Mouse (Mus musculus): ENCODE measurements around the gene Glo1. TPM values are rescaled to one million over a fixed set of nuclear protein-coding genes. Genes with fewer than 3 reads are reported as not detected.

The Glo1 gene
- total and polyA plus RNA-seq, 3 experiments = 90.8 to 1,040 (median 402) TPM

- Histone ChIP-seq H3K27me3 (ENCODE audit: insufficient read depth, low read length) (no peaks in the 10 kb centered on the region), H3K4me1 (ENCODE audit: insufficient read depth, low read depth, low read length) (peaks cover 4% of the 10 kb centered on the region; the same call in 1 of the 2 replicates), H3K4me3 (ENCODE audit: low read depth, low read length) (no peak overlapping the region), H3K36me3 (replicated peaks) (peaks cover 4% of the 10 kb centered on the region), H3K9me3 (replicated peaks) (no peaks in the 10 kb centered on the region)
- no peak for TF ChIP-seq POLR2AphosphoS5 (IDR thresholded peaks at IDR 0.05; ENCODE audit: insufficient replicate concordance, low read depth, low read length)
- DNase-seq (ENCODE audit: low spot score) (no peak), ATAC-seq (ENCODE audit: extremely low read depth, insufficient number of reproducible peaks, low FRiP score, poor library complexity, severe bottlenecking) (no peak)
These were observed 63.1 kb downstream of the Glo1 start for GRCm38 (mm10) chr17:30563484-30564075.

- peaks cover 4% of the 10 kb centered on the region; the same call in 1 of the 2 replicates for H3K4me1 ChIP-seq (ENCODE audit: insufficient read depth, low read depth, low read length)
- peaks cover 9% of the 10 kb centered on the region for H3K36me3 ChIP-seq (replicated peaks)
- DNase-seq (ENCODE audit: low spot score) = no peak
- TF ChIP-seq TAL1 (conservative IDR thresholded peaks at IDR 0.05; ENCODE audit: low read depth, low read length) (no peak), GATA2 (IDR thresholded peaks at IDR 0.05; ENCODE audit: borderline replicate concordance, low read depth, low read length) (no peak), POLR2AphosphoS5 (IDR thresholded peaks at IDR 0.05; ENCODE audit: insufficient replicate concordance, low read depth, low read length) (no peak), CTCF (IDR thresholded peaks at IDR 0.05; ENCODE audit: low read depth, low read length) (no peak), GATA1 (IDR thresholded peaks at IDR 0.05; ENCODE audit: borderline replicate concordance, low read length) (no peak)
- no peak overlapping the region for H3K4me3 ChIP-seq (ENCODE audit: low read depth, low read length)
- no peak for ATAC-seq (ENCODE audit: extremely low read depth, insufficient number of reproducible peaks, low FRiP score, poor library complexity, severe bottlenecking)
- no peaks in the 10 kb centered on the region for H3K27me3 ChIP-seq (ENCODE audit: insufficient read depth, low read length)
- H3K9me3 ChIP-seq (replicated peaks) = no peaks in the 10 kb centered on the region
These were observed 63.9 kb downstream of the Glo1 start for GRCm38 (mm10) chr17:30562770-30563169.

- Histone ChIP-seq H3K9me3 (replicated peaks) (no peaks in the 10 kb centered on the region), H3K4me3 (ENCODE audit: low read depth, low read length) (no peak overlapping the region), H3K27me3 (ENCODE audit: insufficient read depth, low read length) (no peaks in the 10 kb centered on the region), H3K36me3 (replicated peaks) (peaks cover 15% of the 10 kb centered on the region), H3K4me1 (ENCODE audit: insufficient read depth, low read depth, low read length) (peaks cover 4% of the 10 kb centered on the region; the same call in 1 of the 2 replicates)
- no peak for TF ChIP-seq GATA1 (IDR thresholded peaks at IDR 0.05; ENCODE audit: borderline replicate concordance, low read length)
- peak; percentile 87 for TF ChIP-seq CTCF (IDR thresholded peaks at IDR 0.05; ENCODE audit: low read depth, low read length)
- DNase-seq (ENCODE audit: low spot score) = peak; percentile 67
- peak; percentile 64 for ATAC-seq (ENCODE audit: extremely low read depth, insufficient number of reproducible peaks, low FRiP score, poor library complexity, severe bottlenecking)
These were observed 67.1 kb downstream of the Glo1 start for GRCm38 (mm10) chr17:30559536-30559935.

- Histone ChIP-seq H3K4me3 (ENCODE audit: low read depth, low read length) (no peak overlapping the region), H3K9me3 (replicated peaks) (no peaks in the 10 kb centered on the region), H3K27me3 (ENCODE audit: insufficient read depth, low read length) (no peaks in the 10 kb centered on the region), H3K36me3 (replicated peaks) (peaks cover 15% of the 10 kb centered on the region), H3K4me1 (ENCODE audit: insufficient read depth, low read depth, low read length) (peaks cover 4% of the 10 kb centered on the region; the same call in 1 of the 2 replicates)
- ATAC-seq (ENCODE audit: extremely low read depth, insufficient number of reproducible peaks, low FRiP score, poor library complexity, severe bottlenecking) = no peak
- no peak for DNase-seq (ENCODE audit: low spot score)
- no peak for TF ChIP-seq GATA1 (IDR thresholded peaks at IDR 0.05; ENCODE audit: borderline replicate concordance, low read length)
- no peak for TF ChIP-seq GATA2 (IDR thresholded peaks at IDR 0.05; ENCODE audit: borderline replicate concordance, low read depth, low read length)
- TF ChIP-seq TAL1 (conservative IDR thresholded peaks at IDR 0.05; ENCODE audit: low read depth, low read length) = no peak
- no peak for TF ChIP-seq CTCF (IDR thresholded peaks at IDR 0.05; ENCODE audit: low read depth, low read length)
- no peak for TF ChIP-seq POLR2AphosphoS5 (IDR thresholded peaks at IDR 0.05; ENCODE audit: insufficient replicate concordance, low read depth, low read length)
These were observed 68.0 kb downstream of the Glo1 start for GRCm38 (mm10) chr17:30558623-30559022.

- Histone ChIP-seq H3K27me3 (ENCODE audit: insufficient read depth, low read length) (no peaks in the 10 kb centered on the region), H3K9me3 (replicated peaks) (no peaks in the 10 kb centered on the region), H3K4me1 (ENCODE audit: insufficient read depth, low read depth, low read length) (peaks cover 10% of the 10 kb centered on the region), H3K36me3 (replicated peaks) (peaks cover 13% of the 10 kb centered on the region), H3K4me3 (ENCODE audit: low read depth, low read length) (no peak overlapping the region)
- ATAC-seq (ENCODE audit: extremely low read depth, insufficient number of reproducible peaks, low FRiP score, poor library complexity, severe bottlenecking) (no peak), DNase-seq (ENCODE audit: low spot score) (no peak)
- TF ChIP-seq CTCF (IDR thresholded peaks at IDR 0.05; ENCODE audit: low read depth, low read length) (no peak), GATA2 (IDR thresholded peaks at IDR 0.05; ENCODE audit: borderline replicate concordance, low read depth, low read length) (no peak), POLR2AphosphoS5 (IDR thresholded peaks at IDR 0.05; ENCODE audit: insufficient replicate concordance, low read depth, low read length) (no peak), GATA1 (IDR thresholded peaks at IDR 0.05; ENCODE audit: borderline replicate concordance, low read length) (no peak), TAL1 (conservative IDR thresholded peaks at IDR 0.05; ENCODE audit: low read depth, low read length) (no peak)
These were observed 70.2 kb downstream of the Glo1 start for GRCm38 (mm10) chr17:30556512-30556911.

- no peaks in the 10 kb centered on the region for H3K27me3 ChIP-seq (ENCODE audit: insufficient read depth, low read length)
- TF ChIP-seq GATA2 (IDR thresholded peaks at IDR 0.05; ENCODE audit: borderline replicate concordance, low read depth, low read length) = no peak
- no peak for TF ChIP-seq CTCF (IDR thresholded peaks at IDR 0.05; ENCODE audit: low read depth, low read length)
- no peak for TF ChIP-seq TAL1 (conservative IDR thresholded peaks at IDR 0.05; ENCODE audit: low read depth, low read length)
- TF ChIP-seq GATA1 (IDR thresholded peaks at IDR 0.05; ENCODE audit: borderline replicate concordance, low read length) = no peak
- no peak for TF ChIP-seq POLR2AphosphoS5 (IDR thresholded peaks at IDR 0.05; ENCODE audit: insufficient replicate concordance, low read depth, low read length)
- no peaks in the 10 kb centered on the region for H3K9me3 ChIP-seq (replicated peaks)
- ATAC-seq (ENCODE audit: extremely low read depth, insufficient number of reproducible peaks, low FRiP score, poor library complexity, severe bottlenecking) (no peak), DNase-seq (ENCODE audit: low spot score) (no peak)
- H3K4me1 ChIP-seq (ENCODE audit: insufficient read depth, low read depth, low read length) = peaks cover 18% of the 10 kb centered on the region
- H3K4me3 ChIP-seq (ENCODE audit: low read depth, low read length) = no peak overlapping the region
- H3K36me3 ChIP-seq (replicated peaks) = peaks cover 22% of the 10 kb centered on the region
These were observed 73.4 kb downstream of the Glo1 start for GRCm38 (mm10) chr17:30553027-30553937.

All from G1E (cell line).